Mouse (Mus musculus): ENCODE results near the gene Rbfox3.

Gene Rbfox3

DNA sequence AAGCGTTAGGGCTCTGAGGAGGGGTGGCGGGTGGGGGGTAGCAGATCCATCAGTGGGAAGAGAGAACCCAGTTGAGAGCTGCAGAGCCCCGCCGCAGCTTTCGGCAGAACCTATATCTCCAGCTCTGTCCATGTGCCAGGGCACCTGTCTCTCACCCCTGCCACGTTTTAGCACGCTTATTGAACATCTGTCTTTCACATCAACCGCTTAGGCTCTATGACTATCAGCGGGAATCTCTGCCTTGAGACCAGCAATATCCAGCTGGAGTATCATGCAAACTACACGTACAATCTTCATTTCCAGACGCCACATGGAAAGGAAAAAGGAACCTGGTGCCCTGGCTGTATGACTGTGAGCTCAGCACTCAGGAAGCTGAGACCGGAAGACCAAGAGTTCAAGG, 182.6 kb downstream of the Rbfox3 start:
- no peak for DNase-seq (ENCODE audit: low spot score in 2 of 2)

DNA sequence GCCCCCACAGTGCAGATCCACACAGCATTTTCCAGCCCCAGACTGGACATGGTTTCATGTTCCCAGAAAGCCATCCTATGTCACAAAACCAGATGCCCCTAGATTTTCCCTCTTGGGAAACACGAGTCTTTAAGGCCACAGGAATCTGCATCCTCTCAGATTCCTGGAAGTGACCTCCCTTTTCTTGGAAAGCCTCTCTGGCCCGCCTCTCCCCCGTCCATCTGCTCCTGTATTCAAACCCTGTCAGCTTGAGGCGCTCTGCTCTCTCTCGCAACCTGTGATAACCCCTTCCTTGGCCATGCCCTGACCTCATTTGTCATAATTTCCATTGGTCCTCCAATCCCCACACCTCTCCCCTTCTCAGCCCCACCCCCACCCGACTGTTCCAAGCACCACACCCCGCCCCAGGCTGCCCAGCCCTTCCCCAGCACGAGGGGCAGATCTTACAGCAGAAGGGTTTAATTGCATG, 183.3 kb downstream of the Rbfox3 start:
- no peak for DNase-seq (ENCODE audit: low spot score in 2 of 2)

DNA sequence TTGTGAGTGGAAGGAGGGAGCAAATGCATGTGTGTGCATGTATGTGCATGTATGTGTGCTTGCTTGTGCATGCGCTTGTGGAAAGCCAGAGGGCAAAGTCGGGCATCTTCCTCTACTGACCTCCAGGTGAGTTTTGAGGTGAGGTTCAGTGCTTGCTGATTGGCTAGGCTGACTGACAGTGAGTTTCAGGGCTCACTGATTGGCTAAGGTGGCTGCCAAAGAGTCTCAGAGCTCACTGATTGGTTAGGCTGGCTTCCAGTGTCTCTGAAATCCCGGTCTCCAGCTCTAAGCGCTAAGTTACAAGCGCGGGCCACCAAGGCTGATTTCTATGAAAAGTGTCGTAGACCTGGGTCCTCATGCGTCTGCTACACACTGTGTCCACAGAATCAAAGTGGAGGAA, 185.0 kb downstream of the Rbfox3 start:
- no peak for DNase-seq (ENCODE audit: low spot score in 2 of 2)

DNA sequence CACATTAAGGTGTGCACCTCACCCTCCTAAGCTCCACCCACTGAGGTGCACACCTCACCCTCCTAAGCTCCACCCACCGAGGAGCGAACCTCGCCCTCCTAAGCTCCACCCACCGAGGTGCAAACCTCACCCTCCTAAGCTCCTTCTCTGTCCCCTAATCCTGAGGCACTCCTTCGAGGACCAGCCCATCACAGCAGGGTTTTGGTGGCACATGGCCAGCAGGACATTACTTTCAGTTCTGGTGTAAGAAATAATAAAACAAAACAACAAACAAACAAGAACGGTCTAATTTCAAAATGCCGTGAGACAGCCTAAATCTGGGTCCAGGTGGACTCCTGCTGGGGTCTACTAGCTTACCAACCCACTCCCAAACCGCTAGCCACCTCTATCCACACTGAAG, 187.0 kb downstream of the Rbfox3 start:
- DNase-seq (ENCODE audit: low spot score in 2 of 2), result no peak

DNA sequence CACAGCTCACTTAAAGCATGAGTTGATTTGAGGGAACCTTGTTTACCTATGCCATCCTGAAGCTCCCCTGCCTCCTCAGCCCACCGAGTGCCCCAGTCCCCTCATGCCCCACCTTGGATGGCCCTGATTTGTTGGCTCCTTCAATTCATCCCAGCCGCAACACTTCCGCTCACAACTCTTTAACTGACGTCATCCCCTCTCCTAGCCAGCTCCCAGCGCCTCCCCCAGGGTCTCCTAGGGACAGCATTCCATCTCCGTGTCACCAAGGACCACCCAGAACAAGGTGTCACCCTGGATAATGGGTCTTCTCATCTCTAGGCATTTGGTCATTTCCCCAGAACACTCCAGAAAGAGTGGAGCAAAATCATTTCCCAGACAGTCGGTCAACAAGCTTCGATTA, 188.2 kb downstream of the Rbfox3 start:
- no peak for DNase-seq (ENCODE audit: low spot score in 2 of 2)

DNA sequence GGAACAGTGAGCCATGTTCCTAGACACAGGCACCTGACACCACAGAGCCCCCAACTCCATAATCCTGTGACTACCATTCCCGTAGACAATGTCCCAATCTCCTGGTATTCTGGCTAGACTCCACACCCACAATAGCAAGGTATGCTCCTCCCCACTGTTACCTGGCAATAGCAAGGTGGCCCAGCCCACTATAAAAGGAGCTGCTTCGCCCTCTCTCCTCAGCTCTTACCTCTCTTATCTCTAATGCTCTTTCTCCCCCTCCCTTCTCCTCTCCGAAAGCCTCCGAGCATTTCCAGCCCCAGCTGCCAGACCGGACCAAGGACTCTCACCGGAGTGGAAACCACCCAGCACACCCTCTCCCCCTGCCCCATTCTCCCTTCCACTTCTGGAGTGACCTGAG, 189.5 kb downstream of the Rbfox3 start:
- DNase-seq (ENCODE audit: low spot score in 2 of 2), result no peak

DNA sequence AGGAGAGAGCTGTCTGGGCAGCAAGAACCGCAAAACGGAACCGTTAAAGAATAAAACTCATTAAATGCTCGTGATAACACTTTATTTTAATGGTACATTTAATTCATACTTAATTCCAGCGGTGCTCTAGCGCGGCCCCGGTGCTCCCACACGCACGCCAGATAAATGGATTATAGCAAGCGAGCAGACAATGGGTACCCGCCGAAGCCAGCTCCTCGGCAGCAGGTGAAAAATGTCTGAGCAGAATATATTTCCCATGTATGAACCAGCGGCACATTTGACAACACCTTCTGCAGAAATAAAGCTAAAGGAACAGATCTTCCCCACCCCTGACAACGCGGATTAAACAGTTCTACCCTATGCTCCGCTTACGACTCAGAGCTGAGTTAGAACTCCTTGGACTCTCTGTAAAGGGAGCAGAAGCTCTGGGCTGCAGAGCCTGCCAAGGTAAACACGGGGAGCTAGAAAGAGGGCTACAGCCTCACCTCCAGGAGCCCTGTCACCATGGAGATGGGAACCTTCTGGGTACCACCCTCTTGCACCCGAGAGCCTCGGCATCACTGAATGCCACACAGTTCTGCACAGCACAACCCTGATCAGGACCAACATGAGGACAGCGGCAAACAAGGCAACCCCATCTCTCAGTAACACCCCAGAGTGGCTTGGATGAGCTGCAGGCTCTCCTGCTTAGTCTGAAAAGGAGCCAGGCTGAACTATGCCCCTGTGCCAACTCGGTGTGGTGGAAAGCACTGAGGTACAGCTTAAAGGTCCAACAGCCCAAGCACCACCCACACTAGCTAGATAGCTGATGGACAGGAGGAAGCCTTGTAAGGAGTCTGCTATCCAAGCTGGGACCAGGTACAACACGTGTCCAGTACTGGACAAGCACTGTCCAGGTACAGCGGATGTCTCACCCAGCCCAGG, 196.5 kb downstream of the Rbfox3 start:
- DNase-seq (ENCODE audit: low spot score in 2 of 2), result no peak

DNA sequence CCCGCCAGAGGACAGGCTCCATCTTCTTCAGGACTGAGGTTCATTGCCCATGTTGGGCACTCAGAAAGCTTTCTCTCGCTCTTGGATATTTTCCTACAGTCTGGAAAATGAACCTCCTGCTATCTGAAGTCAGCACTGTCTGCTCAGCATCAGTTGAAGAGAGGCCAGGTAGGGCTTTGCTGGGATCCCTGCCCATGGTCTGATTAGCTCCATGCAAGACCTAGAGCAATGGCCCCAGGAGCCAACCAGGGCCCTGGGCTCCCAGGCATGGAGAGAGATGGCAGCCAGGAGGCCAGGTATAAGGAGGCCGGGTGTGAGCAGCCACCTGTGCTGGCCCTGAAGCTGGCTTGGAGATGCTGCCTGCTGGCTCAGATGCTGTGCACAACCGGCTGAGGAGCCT, 198.6 kb downstream of the Rbfox3 start:
- DNase-seq (ENCODE audit: low spot score in 2 of 2), result no peak

DNA sequence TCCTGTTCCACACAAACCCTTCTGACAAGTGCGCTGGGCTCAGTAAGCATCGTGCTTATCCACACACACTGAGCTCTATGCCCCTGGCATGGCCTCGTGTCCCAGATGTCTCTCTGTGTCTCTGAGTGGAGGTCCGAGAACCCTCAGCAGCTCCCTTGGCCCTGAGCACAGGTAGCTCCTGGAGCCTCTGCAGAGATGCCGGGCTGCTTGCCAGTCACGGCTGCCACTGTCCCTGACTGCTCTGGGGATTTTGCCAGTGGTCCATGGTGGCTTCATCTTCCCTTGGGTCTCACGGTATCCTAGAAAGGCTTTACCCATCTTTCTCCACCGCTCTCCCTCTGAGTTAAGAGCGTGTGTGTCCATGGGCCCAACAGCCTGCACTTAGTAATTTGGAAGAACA, 199.3 kb downstream of the Rbfox3 start:
- no peak for DNase-seq (ENCODE audit: low spot score in 2 of 2)

DNA sequence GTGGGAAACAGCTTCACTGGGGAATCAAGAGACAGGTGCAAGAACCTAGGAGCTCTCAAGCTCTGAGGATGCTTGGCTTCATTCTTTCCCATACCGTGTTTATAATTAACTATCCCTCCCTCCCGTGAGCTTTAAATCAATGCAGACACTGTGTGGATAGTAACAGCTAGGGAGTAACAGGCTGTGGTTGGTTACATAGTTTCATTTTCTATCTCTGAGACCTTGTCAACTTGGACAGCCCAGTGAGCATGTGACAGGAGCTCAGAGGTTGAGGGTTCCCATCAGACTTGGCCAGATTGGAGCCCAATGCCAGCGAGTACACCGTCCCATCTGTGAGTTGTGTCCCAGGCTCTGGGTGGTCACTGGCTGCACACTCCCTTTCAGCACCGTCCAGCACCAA, 201.4 kb downstream of the Rbfox3 start:
- DNase-seq (ENCODE audit: low spot score in 2 of 2), result no peak

DNA sequence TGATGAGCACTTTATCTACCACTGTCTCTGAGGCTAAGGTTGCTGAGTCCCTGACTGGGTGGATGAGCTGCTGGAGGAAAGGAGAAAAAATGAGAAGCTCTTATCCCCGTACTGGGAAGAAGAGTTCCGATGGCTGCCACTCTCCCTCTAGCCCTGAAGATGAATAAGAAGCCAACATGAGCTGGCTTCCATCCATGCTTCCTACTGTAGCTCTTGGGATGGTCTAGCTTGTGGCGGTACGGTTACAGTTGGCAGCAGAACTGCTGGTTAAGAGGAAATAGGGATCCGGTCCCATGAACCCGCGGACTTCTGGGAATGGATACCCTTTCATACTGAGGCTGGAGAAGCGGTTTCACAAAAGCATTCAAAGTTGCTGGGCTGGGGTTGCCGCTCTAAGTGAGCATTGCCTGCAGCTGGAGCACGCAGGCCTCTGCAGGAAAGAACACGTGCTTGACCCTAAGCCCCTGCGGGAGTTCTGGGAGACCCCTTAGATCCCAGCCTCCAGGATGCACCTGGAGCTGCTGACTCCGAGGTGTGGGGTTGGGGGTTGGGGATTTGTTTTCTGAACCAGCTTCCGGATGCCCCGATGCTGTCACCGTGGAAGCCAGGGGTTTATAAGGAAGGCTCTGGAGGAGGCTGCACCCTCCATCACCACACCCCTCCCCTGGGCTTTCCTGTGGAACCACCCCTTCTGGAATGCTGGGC, 215.0 kb downstream of the Rbfox3 start:
- no peak for DNase-seq (ENCODE audit: low spot score in 2 of 2)

DNA sequence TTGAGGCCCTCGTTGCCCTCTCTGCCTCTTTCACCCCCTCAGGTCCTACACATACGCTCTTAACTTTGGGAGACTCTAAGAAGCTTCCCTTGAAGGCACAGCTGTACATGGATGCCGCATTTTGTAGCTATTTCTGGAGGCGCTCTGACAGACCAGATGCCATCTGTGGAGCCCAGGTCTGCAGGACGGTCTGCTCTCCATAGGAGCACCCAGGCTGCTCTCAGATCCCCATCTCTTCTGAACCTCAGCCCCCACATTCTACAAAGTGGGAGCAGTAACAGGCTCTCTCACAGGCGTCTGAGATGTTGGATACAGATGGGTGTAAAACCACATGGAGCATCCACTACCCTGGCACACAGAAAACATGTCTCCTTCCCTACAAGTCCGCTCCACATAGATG, 218.1 kb downstream of the Rbfox3 start:
- DNase-seq (ENCODE audit: low spot score in 2 of 2), result no peak

DNA sequence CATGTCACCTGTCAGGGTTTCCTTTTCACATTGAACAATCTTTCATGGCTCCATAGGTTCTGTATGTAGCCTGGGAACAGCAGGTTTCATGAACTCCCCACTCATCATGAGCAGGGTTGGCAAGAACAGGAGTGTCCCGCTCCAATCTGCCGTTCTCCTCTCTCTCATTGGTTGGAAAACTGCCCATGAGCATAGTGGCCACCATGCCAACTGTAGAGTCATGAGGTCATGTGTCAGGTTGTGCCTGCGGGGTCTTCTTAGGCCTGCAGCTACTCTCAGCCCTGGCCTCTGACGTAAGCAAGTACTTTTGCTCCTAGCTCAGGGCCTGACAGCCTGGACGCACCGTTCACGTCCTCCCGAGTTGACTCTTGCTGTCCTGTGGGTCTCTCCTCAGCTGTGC, 221.1 kb downstream of the Rbfox3 start:
- DNase-seq (ENCODE audit: low spot score in 2 of 2), result no peak

DNA sequence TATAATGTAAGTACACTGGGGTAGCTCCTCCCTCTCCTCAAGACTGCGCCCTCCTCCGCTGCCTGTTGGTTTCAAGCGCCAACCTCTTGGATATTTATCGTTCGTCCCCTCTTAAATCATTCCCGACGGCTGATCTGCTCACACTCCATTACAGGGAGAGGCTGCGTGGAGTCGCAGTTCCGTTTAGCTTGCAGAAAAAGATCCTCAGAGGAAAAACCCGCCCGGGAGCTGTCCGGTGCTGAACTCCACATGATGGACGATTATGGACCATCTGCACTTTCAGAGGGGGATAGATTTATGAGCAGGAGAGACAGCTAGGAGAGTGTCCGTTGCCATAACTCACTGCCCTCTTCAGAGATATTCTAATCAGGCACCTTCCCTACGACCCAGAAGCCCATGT, 226.0 kb downstream of the Rbfox3 start:
- DNase-seq (ENCODE audit: low spot score in 2 of 2), result no peak

DNA sequence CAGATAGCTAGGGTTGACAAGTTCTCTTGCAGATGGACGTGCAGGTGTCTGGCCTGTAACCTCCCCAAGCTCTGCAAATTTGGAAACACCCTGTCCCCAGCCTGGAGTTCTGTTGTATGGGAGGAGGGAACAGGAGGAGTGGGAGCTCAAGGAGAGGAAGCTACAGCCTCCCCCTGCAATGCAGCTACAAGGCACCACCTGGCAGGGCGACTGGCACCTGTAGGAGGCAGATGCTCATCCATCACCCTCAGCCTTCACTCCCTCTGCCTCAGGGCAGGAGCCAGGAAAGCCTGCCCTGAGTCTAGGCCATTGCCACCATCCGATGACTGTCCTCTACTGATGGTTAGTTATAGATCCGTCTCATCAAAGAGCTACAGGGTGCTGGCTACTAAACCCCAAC, 226.7 kb downstream of the Rbfox3 start:
- no peak for DNase-seq (ENCODE audit: low spot score in 2 of 2)

DNA sequence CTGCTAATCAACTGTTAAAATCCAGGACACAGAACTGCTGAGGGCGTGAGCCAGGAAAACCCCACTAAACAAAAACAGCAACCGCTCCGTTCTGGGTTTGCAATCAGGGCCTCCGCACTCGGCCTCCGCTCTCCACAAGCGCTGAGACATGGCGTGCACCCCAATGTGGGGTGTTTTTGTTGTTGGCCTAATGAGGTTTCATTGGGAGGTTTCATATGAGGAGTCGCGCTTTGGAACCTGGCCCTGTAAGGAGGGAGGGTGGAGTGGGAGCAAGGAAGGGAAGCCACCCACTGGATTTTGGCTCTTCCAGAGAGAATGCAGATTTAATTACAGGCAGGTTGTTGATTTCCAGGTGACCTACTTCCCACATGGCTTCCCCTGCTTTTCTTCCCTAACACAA, 230.7 kb downstream of the Rbfox3 start:
- no peak for DNase-seq (ENCODE audit: low spot score in 2 of 2)

DNA sequence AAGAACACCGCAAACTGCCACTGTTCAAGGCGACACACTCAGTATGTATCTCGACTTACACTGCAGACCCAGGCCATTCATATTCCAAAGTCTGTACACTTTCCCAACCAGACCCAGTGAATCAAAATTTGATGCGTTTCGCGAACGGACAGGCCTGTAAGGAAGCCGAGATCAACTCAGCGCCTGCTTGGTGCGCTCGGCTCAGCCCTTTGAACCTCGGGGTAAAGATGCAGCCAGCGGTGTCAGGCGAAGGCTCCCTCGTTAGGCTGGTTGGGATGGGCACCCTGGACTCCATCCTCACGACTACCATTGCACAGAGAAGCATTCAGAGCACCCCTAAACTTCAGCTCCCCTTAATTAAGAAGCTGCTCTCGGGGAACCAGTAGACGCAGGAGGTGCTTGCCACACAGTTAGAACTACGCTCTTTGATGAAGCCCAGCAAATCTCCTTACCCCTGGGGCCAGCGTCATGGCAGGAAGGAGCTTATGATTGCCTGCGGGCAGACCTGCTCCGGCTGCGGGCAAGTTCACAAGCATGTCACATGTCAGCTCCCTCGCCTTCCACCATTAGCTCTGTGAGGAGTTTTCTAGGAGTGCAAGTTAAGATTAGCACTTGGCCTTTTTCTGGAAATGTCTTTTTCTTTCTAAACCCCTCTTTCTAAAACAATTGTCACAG, 231.5 kb downstream of the Rbfox3 start:
- DNase-seq (ENCODE audit: low spot score in 2 of 2), result no peak

DNA sequence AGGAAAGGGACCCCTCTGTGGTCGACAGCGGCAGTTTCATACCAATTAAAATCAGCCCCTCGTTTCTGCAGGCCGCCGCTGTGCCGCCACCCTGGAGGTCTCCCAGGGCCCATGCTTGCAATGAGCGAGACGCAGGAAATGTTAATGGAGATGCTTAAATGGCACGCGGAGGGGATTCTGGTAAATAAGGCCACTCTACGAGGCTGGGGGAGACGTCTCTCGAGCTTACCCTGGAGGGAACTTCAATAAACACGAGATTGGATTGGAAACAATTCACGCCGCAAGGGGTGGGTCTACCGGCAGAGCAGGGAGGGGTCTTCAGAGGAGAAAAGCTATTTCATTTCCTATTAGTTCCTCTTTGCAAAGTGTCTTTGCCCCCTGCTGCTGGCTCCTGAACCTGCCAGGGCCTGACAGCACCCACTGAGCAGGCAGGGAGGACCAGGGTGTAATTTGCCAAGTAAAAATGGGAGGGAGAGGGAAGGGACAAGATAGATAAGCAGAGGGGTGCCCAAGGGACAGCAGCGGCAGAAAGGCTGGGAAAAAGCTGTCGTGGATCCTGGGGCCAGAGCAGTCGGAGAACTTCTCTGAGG, 232.8 kb downstream of the Rbfox3 start:
- DNase-seq (ENCODE audit: low spot score in 2 of 2), result no peak

DNA sequence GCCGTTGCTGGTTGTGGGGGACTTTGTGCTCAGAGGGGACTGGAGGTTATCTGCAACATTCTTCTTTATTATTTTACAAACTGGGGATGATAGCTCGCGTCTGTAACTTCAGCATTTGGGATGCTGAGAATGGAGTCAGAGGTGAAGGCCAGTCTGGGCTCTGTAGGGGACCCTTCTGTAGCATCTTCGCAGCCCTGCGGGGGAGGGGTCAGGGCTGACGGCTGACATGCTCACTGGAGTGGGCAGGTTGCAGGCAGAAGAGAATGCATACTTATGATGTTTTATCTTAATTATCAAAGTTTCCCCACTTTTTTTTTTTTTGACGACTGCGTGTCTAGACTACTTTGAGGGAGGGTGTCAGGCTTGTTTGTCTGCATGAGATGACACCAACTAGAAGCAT, 234.1 kb downstream of the Rbfox3 start:
- DNase-seq (ENCODE audit: low spot score in 2 of 2), result no peak

DNA sequence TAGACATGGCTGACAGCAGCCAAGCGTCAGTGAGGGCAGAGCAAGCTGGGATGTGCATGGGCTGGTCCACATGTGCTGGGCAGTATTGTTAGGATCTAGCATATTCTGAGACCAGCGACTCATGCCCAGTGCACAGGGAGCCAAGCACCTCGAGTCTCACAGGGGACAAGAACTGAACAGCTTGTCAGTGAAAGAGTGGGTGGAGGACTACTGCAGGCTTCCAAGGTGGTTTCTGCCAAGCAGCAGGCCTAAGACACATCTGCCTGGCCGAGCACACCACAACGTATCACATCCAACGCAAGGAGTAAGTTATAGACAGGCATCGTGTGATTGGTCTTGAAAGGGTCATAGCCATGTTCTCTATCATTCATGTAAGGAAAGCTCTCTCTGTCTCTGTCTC, 235.0 kb downstream of the Rbfox3 start:
- DNase-seq (ENCODE audit: low spot score in 2 of 2), result no peak

DNA sequence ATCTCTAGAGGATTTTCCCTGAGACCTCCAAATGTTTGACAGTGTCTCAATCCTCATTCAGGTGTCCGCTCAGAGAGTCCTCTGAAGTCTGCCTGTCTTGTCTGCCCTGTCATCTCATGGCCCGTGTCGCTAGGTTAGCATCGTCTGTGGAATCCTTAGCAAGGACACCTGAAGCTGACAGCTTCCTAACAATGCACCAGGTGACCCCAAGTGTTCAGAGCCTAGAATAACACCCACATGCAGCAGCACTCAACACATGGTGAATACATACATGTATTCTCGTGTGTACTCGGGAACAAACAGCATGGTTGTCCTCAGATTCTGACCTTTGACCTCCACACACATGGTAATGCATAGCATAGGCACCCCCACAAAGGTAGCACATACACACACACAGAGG, 239.4 kb downstream of the Rbfox3 start:
- DNase-seq (ENCODE audit: low spot score in 2 of 2), result no peak

DNA sequence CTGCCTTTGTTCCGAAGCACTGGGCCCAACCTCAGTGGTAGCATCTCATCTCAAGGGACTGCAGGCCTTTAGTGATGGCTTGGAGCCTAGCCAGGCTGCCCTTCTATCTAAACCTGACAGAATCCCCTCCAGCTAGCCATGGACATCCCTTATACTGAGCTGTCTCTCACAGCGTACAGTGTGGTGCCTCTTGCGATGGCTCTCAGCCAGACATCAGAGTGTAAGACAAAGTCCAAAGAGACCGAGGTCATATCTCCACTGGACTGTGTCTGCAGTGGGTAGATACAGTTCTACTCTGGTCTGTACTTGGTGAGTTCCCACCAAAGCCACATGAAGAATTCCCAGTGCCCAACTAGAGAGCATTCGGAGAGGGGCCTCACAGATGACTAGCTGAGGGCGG, 240.2 kb downstream of the Rbfox3 start:
- DNase-seq (ENCODE audit: low spot score in 2 of 2), result no peak

All from urinary bladder, postnatal 4 days (tissue).